Mouse (Mus musculus) C2C12 (cell line): ENCODE measurements around the gene T.

Experiments
- CTCF ChIP-seq: IDR thresholded peaks from one replicate; pipeline ENCODE4 v1.5.1; 2011; ENCODE audit not compliant: control insufficient read depth, insufficient read depth, insufficient read length
- MYOD1 ChIP-seq: IDR thresholded peaks from one replicate; pipeline ENCODE4 v1.6.1; 2011; ENCODE audit warnings: low read depth; ENCODE audit not compliant: control insufficient read depth, insufficient read length
- MYOG ChIP-seq: IDR thresholded peaks from one replicate; pipeline ENCODE4 v1.6.1; 2011; ENCODE audit not compliant: control insufficient read depth, insufficient read length; ENCODE audit errors: extremely low read depth
- USF1 ChIP-seq: IDR thresholded peaks from one replicate; pipeline ENCODE4 v1.6.1; 2011; ENCODE audit warnings: low read depth, mild to moderate bottlenecking, control low read depth, moderate library complexity

GRCm38 (mm10) chr17:8468716-8469344 is 34.6 kb downstream of the T start:
- TF ChIP-seq CTCF (peak; percentile 78), USF1 (no peak), MYOG (no peak), MYOD1 (no peak)
